12 mouse cellular contexts compared by ENCODE assay signal in genomic region chr4:65716086-65716485, GRCm38 (mm10).
"Had no signal": no experiment of that assay in that cellular context is flagged by ENCODE, and none has a peak within 500 bp of the region (broad histone marks: within the 10 kb centered on the region; RNA-seq: fewer than 3 reads in every experiment).

No protein-coding gene starts in this region.

- H3K27ac ChIP-seq: left cerebral cortex, adult 2 months; liver, embryonic 13.5 days had no signal

- H3K9ac ChIP-seq: liver, embryonic 13.5 days had no signal

- H3K4me2 ChIP-seq: liver, embryonic 13.5 days; midbrain, embryonic 11.5 days had no signal

- H3K36me3 ChIP-seq: liver, embryonic 13.5 days had no signal

- H3K4me3 ChIP-seq: left cerebral cortex, adult 2 months; liver, embryonic 13.5 days had no signal

- DNase-seq: kidney, postnatal 10 days; kidney, postnatal 36 days; layer of hippocampus, postnatal 36 days; liver, embryonic 13.5 days; lung, adult 2 months; lung, postnatal 14 days; lung, postnatal 4 days; midbrain, embryonic 14.5 days; thymus, adult 18-20 months; thymus, postnatal 36 days had no signal

- H3K27me3 ChIP-seq: liver, embryonic 13.5 days had no signal

- H3K4me1 ChIP-seq: liver, embryonic 13.5 days had no signal

- H3K9me3 ChIP-seq: liver, embryonic 13.5 days had no signal
